Mouse (Mus musculus): ENCODE results near the gene Letm1. TPM values are rescaled to one million over a fixed set of nuclear protein-coding genes. Genes with fewer than 3 reads are reported as not detected.
A peak's percentile ranks its signal among the peaks of the same experiment; 100 is the strongest.

Letm1 gene
- polyA plus RNA-seq, 1 experiment from 2014 or later = 49.9 TPM

- no peak overlapping the region; the same call in 1 of the 2 replicates for H3K27ac ChIP-seq (replicated peaks)
Observed at GRCm38 (mm10) chr5:33705612-33706349, 76.8 kb downstream of the Letm1 start.

GRCm38 (mm10) chr5:33704945-33705611 lies 77.5 kb downstream of the Letm1 start:
- H3K9me3 ChIP-seq (replicated peaks) = no peaks in the 10 kb centered on the region
- no peak overlapping the region for H3K27ac ChIP-seq (replicated peaks)
- H3K4me1 ChIP-seq = peaks cover 28% of the 10 kb centered on the region
- WGBS = 13% methylated on average over 11 of the region's 11 CpGs
- H3K36me3 ChIP-seq = no peaks in the 10 kb centered on the region
- no peak overlapping the region for H3K4me2 ChIP-seq (replicated peaks)
- H3K27me3 ChIP-seq = no peaks in the 10 kb centered on the region
- H3K9ac ChIP-seq = no peak overlapping the region
- H3K4me3 ChIP-seq (replicated peaks) = no peak overlapping the region
- ATAC-seq (ENCODE audit: insufficient number of reproducible peaks, low FRiP score, low TSS enrichment, low read depth) = 0 out of 2 replicates have a peak, but pooled peaks have one; percentile 5

More at GRCm38 (mm10) chr5:33705612-33706349, 76.8 kb downstream of the Letm1 start:
- 40% methylated on average over 9 of the region's 9 CpGs for WGBS
- Histone ChIP-seq H3K4me1 (peaks cover 21% of the 10 kb centered on the region), H3K36me3 (no peaks in the 10 kb centered on the region), H3K4me2 (replicated peaks) (no peak overlapping the region), H3K27me3 (no peaks in the 10 kb centered on the region), H3K9ac (no peak overlapping the region), H3K9me3 (replicated peaks) (no peaks in the 10 kb centered on the region), H3K4me3 (replicated peaks) (no peak overlapping the region)
- no peak for ATAC-seq (ENCODE audit: insufficient number of reproducible peaks, low FRiP score, low TSS enrichment, low read depth)

- no peaks in the 10 kb centered on the region for H3K27me3 ChIP-seq
- H3K36me3 ChIP-seq = no peaks in the 10 kb centered on the region
- no peak overlapping the region for H3K4me2 ChIP-seq (replicated peaks)
- H3K27ac ChIP-seq (replicated peaks) = no peak overlapping the region
- no peak for ATAC-seq (ENCODE audit: insufficient number of reproducible peaks, low FRiP score, low TSS enrichment, low read depth)
- H3K4me3 ChIP-seq (replicated peaks) = no peak overlapping the region
- H3K9ac ChIP-seq = no peak overlapping the region
- no peaks in the 10 kb centered on the region for H3K9me3 ChIP-seq (replicated peaks)
- 56% methylated on average over 8 of the region's 8 CpGs for WGBS
- peaks cover 39% of the 10 kb centered on the region for H3K4me1 ChIP-seq
Observed at GRCm38 (mm10) chr5:33703999-33704398, 78.6 kb downstream of the Letm1 start.

GRCm38 (mm10) chr5:33701832-33702231 lies 80.8 kb downstream of the Letm1 start:
- peak; percentile 49; the same call in 1 of the 2 replicates for ATAC-seq (ENCODE audit: insufficient number of reproducible peaks, low FRiP score, low TSS enrichment, low read depth)
- H3K27ac ChIP-seq (replicated peaks) = no peak overlapping the region; the same call in 1 of the 2 replicates
- H3K9me3 ChIP-seq (replicated peaks) = no peaks in the 10 kb centered on the region
- no peak overlapping the region for H3K9ac ChIP-seq
- H3K4me1 ChIP-seq = peaks cover 58% of the 10 kb centered on the region
- no peak overlapping the region for H3K4me3 ChIP-seq (replicated peaks)
- no peaks in the 10 kb centered on the region for H3K36me3 ChIP-seq
- WGBS = 72% methylated on average over 11 of the region's 11 CpGs
- no peaks in the 10 kb centered on the region for H3K27me3 ChIP-seq
- H3K4me2 ChIP-seq (replicated peaks) = no peak overlapping the region

- Histone ChIP-seq H3K4me3 (replicated peaks) (no peak overlapping the region), H3K9me3 (replicated peaks) (no peaks in the 10 kb centered on the region), H3K36me3 (no peaks in the 10 kb centered on the region), H3K27ac (replicated peaks) (no peak overlapping the region), H3K4me1 (peaks cover 61% of the 10 kb centered on the region), H3K4me2 (replicated peaks) (no peak overlapping the region), H3K27me3 (0 out of 2 replicates have a peak, but pooled peaks cover 3% of the 10 kb centered on the region), H3K9ac (no peak overlapping the region)
- no peak for ATAC-seq (ENCODE audit: insufficient number of reproducible peaks, low FRiP score, low TSS enrichment, low read depth)
- 38% methylated on average over 13 of the region's 13 CpGs for whole genome bisulfite sequencing
Observed at GRCm38 (mm10) chr5:33700010-33700409, 82.6 kb downstream of the Letm1 start.

- WGBS = 79% methylated on average over 5 of the region's 5 CpGs
- Histone ChIP-seq H3K36me3 (no peaks in the 10 kb centered on the region), H3K4me2 (replicated peaks) (no peak overlapping the region), H3K9ac (no peak overlapping the region), H3K9me3 (replicated peaks) (no peaks in the 10 kb centered on the region), H3K4me1 (peaks cover 67% of the 10 kb centered on the region), H3K27ac (replicated peaks) (peak overlapping the region; percentile 11; the same call in 1 of the 2 replicates), H3K27me3 (0 out of 2 replicates have a peak, but pooled peaks cover 3% of the 10 kb centered on the region), H3K4me3 (replicated peaks) (no peak overlapping the region)
- no peak for ATAC-seq (ENCODE audit: insufficient number of reproducible peaks, low FRiP score, low TSS enrichment, low read depth)
Observed at GRCm38 (mm10) chr5:33698669-33699068, 83.9 kb downstream of the Letm1 start.

GRCm38 (mm10) chr5:33697947-33698512 lies 84.6 kb downstream of the Letm1 start:
- peaks cover 71% of the 10 kb centered on the region for H3K4me1 ChIP-seq
- H3K36me3 ChIP-seq = no peaks in the 10 kb centered on the region
- no peaks in the 10 kb centered on the region for H3K9me3 ChIP-seq (replicated peaks)
- peak overlapping the region; percentile 82 for H3K27ac ChIP-seq (replicated peaks)
- 0 out of 2 replicates have a peak, but pooled peaks cover 3% of the 10 kb centered on the region for H3K27me3 ChIP-seq
- no peak for ATAC-seq (ENCODE audit: insufficient number of reproducible peaks, low FRiP score, low TSS enrichment, low read depth)
- H3K4me3 ChIP-seq (replicated peaks) = no peak overlapping the region
- 22% methylated on average over 13 of the region's 13 CpGs for WGBS
- no peak overlapping the region for H3K9ac ChIP-seq
- no peak overlapping the region for H3K4me2 ChIP-seq (replicated peaks)

- H3K4me2 ChIP-seq (replicated peaks) = no peak overlapping the region
- H3K9me3 ChIP-seq (replicated peaks) = no peaks in the 10 kb centered on the region
- H3K27ac ChIP-seq (replicated peaks) = peak overlapping the region; percentile 82
- H3K27me3 ChIP-seq = 0 out of 2 replicates have a peak, but pooled peaks cover 3% of the 10 kb centered on the region
- 81% methylated on average over 1 of the region's 1 CpGs for WGBS
- no peak overlapping the region for H3K4me3 ChIP-seq (replicated peaks)
- ATAC-seq (ENCODE audit: insufficient number of reproducible peaks, low FRiP score, low TSS enrichment, low read depth) = no peak
- peaks cover 76% of the 10 kb centered on the region for H3K4me1 ChIP-seq
- no peaks in the 10 kb centered on the region for H3K36me3 ChIP-seq
- H3K9ac ChIP-seq = no peak overlapping the region
Observed at GRCm38 (mm10) chr5:33697534-33697933, 85.1 kb downstream of the Letm1 start.

- H3K9ac ChIP-seq = no peak overlapping the region
- H3K36me3 ChIP-seq = no peaks in the 10 kb centered on the region
- H3K4me1 ChIP-seq = peaks cover 85% of the 10 kb centered on the region
- WGBS = 50% methylated on average over 5 of the region's 5 CpGs
- H3K27ac ChIP-seq (replicated peaks) = peak overlapping the region; percentile 82
- ATAC-seq (ENCODE audit: insufficient number of reproducible peaks, low FRiP score, low TSS enrichment, low read depth) = no peak
- no peak overlapping the region for H3K4me3 ChIP-seq (replicated peaks)
- no peak overlapping the region for H3K4me2 ChIP-seq (replicated peaks)
- H3K27me3 ChIP-seq = 0 out of 2 replicates have a peak, but pooled peaks cover 3% of the 10 kb centered on the region
- H3K9me3 ChIP-seq (replicated peaks) = no peaks in the 10 kb centered on the region
Observed at GRCm38 (mm10) chr5:33696430-33696829, 86.2 kb downstream of the Letm1 start.

GRCm38 (mm10) chr5:33695718-33696121 lies 86.9 kb downstream of the Letm1 start:
- 4% methylated on average over 24 of the region's 24 CpGs for WGBS
- H3K4me2 ChIP-seq (replicated peaks) = peak overlapping the region; percentile 88
- peak overlapping the region; percentile 82 for H3K27ac ChIP-seq (replicated peaks)
- H3K36me3 ChIP-seq = no peaks in the 10 kb centered on the region
- H3K27me3 ChIP-seq = 0 out of 2 replicates have a peak, but pooled peaks cover 3% of the 10 kb centered on the region
- peak; percentile 13; the same call in 1 of the 2 replicates for ATAC-seq (ENCODE audit: insufficient number of reproducible peaks, low FRiP score, low TSS enrichment, low read depth)
- no peaks in the 10 kb centered on the region for H3K9me3 ChIP-seq (replicated peaks)
- H3K4me1 ChIP-seq = peaks cover 82% of the 10 kb centered on the region
- peak overlapping the region; percentile 50 for H3K4me3 ChIP-seq (replicated peaks)
- peak overlapping the region; percentile 39 for H3K9ac ChIP-seq
